Mouse (Mus musculus) megakaryocyte-erythroid progenitor cell, adult 5 weeks (primary cell): ENCODE data around the gene Plod3. TPM values are rescaled to one million over a fixed set of nuclear protein-coding genes. Genes with fewer than 3 reads are reported as not detected.

Experiments
- polyA plus RNA-seq: library from polyadenylated mRNA; stranded (reverse); fragments of >175 nt; gene quantifications from 2 replicates; pipeline ENCODE4 v1.2.3, GENCODE M21; 2012

The Plod3 gene
- polyA plus RNA-seq = 152 and 221 TPM in 2 replicates

GRCm38 (mm10) chr5:136986695-136987137 is at the start of gene Plod3:
Gene Plod3, plus strand, starts transcription at chr5:136987019.

GRCm38 (mm10) chr5:136953015-136953414 is 33.8 kb upstream of the Plod3 start, which contains the start of gene Fis1:
Gene Fis1, plus strand, starts transcription at chr5:136953275.

GRCm38 (mm10) chr5:136966331-136966730 is 20.5 kb upstream of the Plod3 start, which contains the start of gene Cldn15:
Gene Cldn15, plus strand, starts transcription at chr5:136966616.

GRCm38 (mm10) chr5:136987934-136988271 is 1.1 kb downstream of the Plod3 start, which contains the start of gene Znhit1:
Gene Znhit1, minus strand, starts transcription at chr5:136988021.

GRCm38 (mm10) chr5:137026092-137026491 is 39.3 kb downstream of the Plod3 start, which contains the start of gene Vgf:
Gene Vgf, plus strand, starts transcription at chr5:137026392.

GRCm38 (mm10) chr5:137045402-137046323 is 58.8 kb downstream of the Plod3 start, which contains the start of gene Ap1s1:
Gene Ap1s1, minus strand, starts transcription at chr5:137046135.

Other genes with a start within 250 kb of the Plod3 start
- not detected in 2 replicates for gene Col26a1, start 103.8 kb upstream of the Plod3 start, polyA plus RNA-seq
- 8.9 and 12.9 TPM in 2 replicates for gene Ift22, start 78.9 kb upstream of the Plod3 start, polyA plus RNA-seq
- 533 and 693 TPM in 2 replicates for gene Fis1, start 33.7 kb upstream of the Plod3 start, polyA plus RNA-seq
- gene Cldn15, start 20.4 kb upstream of the Plod3 start, polyA plus RNA-seq = 33.9 and 56.2 TPM in 2 replicates
- 324 and 404 TPM in 2 replicates for gene Znhit1, start 1.0 kb downstream of the Plod3 start, polyA plus RNA-seq
- gene Vgf, start 39.4 kb downstream of the Plod3 start, polyA plus RNA-seq = 1.00 and 1.6 TPM in 2 replicates
- gene Ap1s1, start 59.1 kb downstream of the Plod3 start, polyA plus RNA-seq = 100 and 113 TPM in 2 replicates
- gene Serpine1, start 85.2 kb downstream of the Plod3 start, polyA plus RNA-seq = 0.35 and 0.64 TPM in 2 replicates
- gene Trim56, start 129.2 kb downstream of the Plod3 start, polyA plus RNA-seq = 13.5 and 14.7 TPM in 2 replicates
- not detected in 2 replicates for gene Muc3, start 162.3 kb downstream of the Plod3 start, polyA plus RNA-seq
- gene Muc3a, start 225.4 kb downstream of the Plod3 start, polyA plus RNA-seq = 0.18 and 0.41 TPM in 2 replicates